Mouse (Mus musculus) ovary, postnatal 14 days (tissue): Measurements from ENCODE around the gene Nek2.

ENCODE experiments used
- DNase-seq: peaks from one replicate; pipeline ENCODE4 v3.0.0; 2022; ENCODE audit warnings: low spot score

Gene Nek2

DNA sequence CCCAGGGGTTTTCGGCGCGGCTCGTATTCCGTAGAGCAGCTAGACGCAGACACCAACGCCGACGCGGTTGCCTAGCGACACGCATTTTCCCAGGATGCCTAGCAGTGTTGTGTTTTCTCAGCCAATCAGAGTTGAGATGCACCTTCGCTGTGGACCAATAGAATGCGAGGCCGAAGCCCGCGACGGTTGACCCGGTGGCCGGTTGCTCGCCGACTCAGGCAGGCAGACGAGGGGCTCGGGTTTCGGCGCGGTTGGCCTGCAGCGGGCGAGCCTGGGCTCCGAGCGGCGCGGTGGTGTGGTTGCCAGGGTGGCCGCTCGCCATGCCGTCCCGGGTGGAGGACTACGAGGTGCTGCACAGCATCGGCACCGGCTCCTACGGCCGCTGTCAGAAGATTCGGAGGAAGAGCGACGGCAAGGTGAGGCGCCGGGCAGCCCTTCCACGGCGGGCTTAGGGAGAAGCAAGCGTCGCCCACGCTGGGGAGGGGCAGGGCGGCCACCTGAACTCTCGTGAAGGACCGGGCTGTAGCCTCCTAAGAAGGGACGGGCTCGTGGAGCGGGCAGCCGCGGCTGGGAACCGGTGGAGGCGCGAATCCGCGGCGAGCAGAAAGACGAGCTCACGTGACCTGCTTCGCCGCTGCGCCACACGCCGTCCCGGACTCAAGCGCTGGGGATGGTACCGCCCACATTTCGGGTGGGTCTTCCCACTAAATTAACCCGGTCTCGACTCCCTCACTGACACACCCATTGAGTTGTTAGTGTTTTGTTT, at the start of gene Nek2:
Gene Nek2 (plus strand): TSS at position 119 of the 766 bp plus-strand sequence.
- DNase-seq: peak; percentile 94

GRCm38 (mm10) chr1:191774106-191774505, 47.1 kb upstream of the Nek2 start:
- DNase-seq: no peak

DNA sequence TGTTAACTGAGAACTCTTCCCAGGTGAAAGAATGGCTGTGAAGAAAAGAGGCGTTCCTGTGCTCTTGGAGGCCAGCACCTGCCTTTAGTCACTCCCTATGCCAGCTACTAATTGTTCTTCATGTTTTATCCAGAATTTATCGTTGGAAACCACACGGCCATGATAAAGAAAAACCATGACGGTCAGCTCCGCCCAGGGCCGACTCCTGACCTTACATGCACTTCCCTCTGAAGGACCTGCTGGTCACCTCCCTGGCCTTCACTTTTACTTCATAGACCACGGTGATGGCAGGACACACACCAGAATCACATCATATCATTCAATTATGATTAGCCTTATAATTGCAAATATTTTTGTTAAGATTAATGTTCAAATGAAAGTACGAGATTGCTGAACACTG, 46.1 kb upstream of the Nek2 start:
- DNase-seq: no peak

DNA sequence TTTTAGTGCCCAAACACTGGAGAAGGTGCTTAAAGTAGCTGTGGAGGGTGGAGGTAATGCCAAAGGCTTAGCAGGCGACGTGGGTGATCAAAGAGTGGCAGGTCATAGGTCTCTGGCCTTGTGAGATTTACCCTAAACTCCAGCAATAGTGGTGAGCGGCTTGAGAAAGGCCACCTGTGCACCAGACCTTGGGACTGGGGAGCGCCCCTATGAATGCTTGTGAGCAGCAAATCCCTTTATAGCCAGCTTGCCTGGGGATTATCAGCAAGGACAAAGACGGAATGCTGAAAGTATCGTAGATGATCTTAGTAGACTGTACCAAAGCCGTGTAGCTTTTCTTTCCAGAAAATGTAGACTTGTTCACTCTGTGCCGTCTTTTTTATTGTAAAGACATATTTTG, 43.7 kb upstream of the Nek2 start:
- no peak for DNase-seq

DNA sequence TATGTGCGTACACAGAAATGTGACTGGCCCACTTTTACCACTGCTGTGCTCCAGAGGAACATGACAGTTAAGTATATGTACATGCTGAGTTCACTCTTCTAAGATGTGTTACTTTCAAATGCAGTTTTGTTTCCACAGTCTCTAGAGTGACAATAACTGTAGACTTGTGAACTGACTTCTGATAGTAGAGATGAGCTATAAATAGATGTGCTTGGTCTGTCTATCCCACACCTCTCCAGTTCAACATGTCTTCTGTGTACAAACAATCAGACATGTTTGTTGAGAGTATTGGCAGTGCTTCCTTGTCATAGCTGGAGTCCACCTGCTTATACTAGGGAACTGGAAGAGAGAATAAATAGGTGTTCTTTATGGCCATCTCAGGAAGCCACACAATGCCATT, 40.8 kb upstream of the Nek2 start:
- DNase-seq: no peak

- no peak for DNase-seq
Measured at GRCm38 (mm10) chr1:191785108-191785507, 36.1 kb upstream of the Nek2 start.

GRCm38 (mm10) chr1:191786255-191786654, 35.0 kb upstream of the Nek2 start:
- no peak for DNase-seq

DNA sequence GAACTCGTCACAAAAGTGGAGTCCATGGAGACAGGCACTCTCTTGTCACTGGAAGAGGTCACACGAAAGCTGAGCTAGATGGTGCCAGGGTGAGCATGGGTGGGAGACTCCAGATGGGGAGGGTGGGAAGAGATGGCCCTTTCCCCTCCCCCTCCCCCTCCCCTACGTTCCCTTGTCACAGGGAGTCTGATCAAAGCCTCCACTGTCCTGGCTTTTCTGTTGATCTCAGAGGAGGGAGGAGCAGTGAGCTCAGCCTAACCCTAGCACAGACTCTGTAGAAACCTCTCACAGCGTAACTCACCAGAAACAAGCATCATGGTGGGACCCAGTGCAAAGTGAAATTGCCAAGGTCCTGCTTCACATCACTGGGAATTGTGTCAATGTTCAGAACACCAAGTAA, 33.9 kb upstream of the Nek2 start:
- DNase-seq: no peak

GRCm38 (mm10) chr1:191792991-191793390, 28.3 kb upstream of the Nek2 start:
- peak; percentile 32 for DNase-seq

- DNase-seq: no peak
Measured at GRCm38 (mm10) chr1:191793888-191794532, 27.2 kb upstream of the Nek2 start.

- DNase-seq: no peak
Measured at GRCm38 (mm10) chr1:191796238-191796896, 24.9 kb upstream of the Nek2 start.

DNA sequence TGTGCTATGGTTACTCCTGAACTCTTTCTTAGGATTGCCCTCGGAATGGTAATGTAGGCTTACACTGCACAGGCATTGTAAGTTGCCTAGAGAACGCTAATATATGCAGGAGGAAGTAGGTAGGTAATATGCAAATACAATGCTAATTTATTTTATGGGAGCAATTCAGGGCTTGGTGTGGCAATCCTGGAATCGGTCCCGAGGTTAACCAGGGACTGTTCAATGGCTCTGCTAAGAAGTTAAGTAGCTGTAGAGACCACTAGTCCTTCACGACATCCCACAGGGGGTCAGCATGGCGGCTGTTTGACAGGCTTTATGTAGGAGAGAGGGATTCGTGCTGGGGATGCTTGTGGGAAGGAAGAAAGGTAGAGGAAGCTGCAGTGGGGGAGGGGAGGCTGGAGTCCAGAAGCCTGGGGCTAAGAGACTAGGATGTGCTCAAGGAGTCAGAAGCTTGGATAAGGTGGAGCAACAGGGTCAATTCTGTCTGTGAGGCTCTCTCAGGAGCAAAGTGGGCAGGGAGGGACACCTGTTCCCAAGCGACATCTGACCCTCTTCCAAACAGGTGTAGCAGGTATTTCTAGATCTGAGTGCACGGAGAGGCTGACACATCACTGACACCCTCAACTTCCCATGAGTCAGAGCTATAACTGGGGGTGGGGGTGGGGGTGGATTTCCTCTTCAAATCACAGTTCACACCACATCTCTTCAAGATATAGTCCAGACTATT, 19.0 kb upstream of the Nek2 start:
- DNase-seq: no peak

DNA sequence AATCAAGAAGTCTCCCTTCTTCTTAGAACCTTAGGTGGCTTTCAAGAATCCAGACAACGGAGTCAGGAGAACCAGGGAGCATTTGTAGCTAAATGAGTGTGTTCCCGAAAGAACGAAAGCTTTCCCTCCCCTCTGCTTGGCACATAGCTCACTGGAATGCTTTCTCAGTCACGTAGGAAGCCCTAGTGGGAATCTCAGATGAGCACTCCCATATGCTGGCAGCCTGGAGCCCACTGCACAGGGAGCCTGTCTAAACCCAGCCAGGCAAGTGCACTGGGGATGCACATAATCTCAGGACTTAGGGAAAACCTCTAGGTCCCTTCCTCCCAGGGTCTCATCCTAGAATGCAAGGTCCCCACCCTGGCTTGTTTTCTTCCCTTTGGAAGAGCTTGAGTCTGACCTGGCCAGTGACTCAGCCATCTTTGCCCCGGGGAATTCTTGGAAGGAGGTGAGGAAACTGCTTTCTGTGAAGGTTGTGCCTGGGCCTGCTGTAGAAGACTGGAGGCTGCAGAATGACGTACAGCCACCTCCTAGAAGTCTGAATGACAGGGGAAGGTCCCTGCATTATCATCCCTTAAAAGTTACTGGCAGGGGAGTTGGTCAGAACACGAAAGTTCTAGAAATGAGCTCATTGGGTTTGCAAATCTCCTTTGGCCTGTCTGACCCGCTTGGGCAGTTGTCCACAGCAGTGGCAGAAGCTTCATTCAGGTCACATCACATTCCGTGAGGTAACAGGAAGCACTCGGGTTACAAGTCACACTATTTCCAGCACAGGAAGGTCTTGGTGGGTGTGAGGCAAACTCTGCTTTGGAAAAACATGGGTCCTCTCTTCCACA, 18.2 kb upstream of the Nek2 start:
- DNase-seq: no peak

GRCm38 (mm10) chr1:191804747-191805146, 16.5 kb upstream of the Nek2 start:
- no peak for DNase-seq

DNA sequence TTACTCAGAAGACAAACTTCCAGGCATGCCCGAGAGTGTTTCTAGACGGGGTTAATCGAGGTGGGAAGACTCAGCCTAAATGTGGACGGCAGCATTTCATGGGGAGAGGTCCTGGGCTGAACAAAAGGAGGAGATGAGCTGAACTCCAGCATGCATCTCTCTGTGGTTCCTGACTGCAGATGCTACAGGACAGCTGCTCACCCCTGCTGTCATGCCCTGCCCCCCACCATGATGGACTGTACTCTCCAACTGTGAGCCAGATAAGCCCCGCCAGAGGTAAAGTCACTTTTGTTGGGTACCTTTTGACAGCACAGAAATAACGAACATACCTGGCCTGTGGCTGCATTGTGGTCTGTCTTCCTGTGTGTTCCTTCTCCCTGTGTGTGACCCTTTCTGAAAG, 15.5 kb upstream of the Nek2 start:
- no peak for DNase-seq

GRCm38 (mm10) chr1:191806740-191807139, 14.5 kb upstream of the Nek2 start:
- DNase-seq: no peak

GRCm38 (mm10) chr1:191807979-191808378, 13.3 kb upstream of the Nek2 start:
- DNase-seq: no peak

DNA sequence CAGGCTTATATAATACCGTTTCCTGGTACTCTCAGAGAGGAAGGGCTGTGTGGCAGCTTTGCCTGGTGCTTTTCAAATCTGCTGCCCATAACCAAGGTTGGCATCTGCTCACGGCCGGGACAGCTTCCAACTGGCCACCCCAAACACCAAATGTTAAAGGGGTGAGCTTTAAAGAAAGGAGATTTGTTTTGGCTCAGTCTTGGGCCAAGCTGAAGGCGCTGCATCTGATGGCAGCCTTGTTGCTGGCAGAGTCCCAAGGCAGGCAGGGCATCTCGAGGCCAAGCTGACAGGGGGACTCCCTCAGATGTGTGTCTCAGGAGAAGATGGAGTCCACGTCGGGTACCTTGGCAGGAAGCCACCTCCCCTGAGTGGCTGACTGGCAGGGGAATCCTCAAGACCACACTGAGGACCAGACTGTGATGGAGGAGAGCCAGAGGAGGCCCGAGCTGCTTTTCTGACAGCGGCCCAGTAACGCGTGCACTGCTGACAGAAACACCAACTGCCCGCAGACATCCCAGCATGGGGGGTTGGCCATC, 12.5 kb upstream of the Nek2 start:
- DNase-seq: peak; percentile 16

- DNase-seq: no peak
Measured at GRCm38 (mm10) chr1:191811774-191812173, 9.5 kb upstream of the Nek2 start.

DNA sequence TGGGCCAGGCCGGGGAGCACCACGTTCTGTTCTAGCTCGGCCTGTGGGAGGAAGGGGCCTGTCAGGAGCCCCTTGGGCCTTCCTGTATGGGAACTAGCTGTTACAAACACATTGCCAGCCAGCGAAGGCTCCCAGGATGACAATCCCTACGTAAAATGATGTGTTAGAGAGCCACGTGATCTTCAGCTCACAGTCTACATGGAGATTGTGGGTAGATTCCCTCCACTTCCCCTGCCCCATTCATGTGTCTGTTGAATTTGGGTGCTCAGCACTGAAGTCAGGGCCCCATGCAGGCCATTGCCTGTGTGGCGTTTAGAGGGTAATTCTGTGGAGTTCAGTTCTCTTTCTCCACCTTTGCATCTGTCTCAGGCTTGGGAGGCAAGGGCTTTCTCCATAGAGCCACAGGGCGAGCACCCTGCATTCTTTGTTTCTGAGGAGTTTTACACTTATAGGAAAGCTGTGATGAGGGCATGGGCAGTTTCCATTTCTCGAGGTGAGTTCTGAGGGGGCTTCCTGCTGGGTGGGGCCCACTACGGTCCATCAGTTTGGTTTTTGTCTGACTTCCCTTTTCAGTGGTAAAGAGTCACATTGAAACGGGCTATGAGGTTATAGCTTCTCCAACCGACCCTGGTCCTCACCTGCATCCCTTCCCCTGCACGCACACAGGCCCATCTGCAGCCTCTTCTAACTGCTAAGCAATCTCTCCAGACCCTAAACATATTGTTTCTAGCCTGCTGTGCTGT, 8.1 kb upstream of the Nek2 start:
- DNase-seq: no peak

DNA sequence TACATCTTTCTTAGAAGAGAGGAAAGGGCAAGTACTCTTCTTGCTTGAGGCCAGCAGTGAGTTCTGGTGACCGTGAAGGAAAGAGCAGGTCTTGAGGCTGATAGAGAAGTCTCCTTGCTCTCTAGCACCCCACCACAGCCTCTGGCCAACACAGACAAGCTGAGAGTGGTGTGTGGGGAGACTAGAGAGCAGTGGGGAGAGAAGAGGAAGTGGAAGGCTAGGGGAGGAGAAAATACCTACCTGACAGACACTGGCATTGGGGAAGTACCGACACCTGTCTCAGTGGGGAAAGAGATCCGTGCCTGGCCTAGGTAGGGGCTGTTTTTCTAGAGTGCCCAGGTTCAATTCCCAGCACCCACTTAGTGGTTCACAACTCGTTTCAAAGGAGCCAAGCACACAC, 7.0 kb upstream of the Nek2 start:
- no peak for DNase-seq
